Mouse (Mus musculus): ENCODE measurements around the gene Fkbp1b.

GRCm38 (mm10) chr12:4864338-4864690 is 22.9 kb upstream of the Fkbp1b start:
- no peak for TF ChIP-seq CTCF (conservative IDR thresholded peaks at IDR 0.05; ENCODE audit: low read length)
- TF ChIP-seq NANOG (IDR thresholded peaks at IDR 0.05; ENCODE audit: borderline replicate concordance, low read length): no peak
- no peak for TF ChIP-seq POU5F1 (IDR thresholded peaks at IDR 0.05; ENCODE audit: borderline replicate concordance, low read length)

Data from E14TG2a.4 (cell line).